Mouse (Mus musculus) forebrain, embryonic 11.5 days (tissue): ENCODE measurements at regions not wholly inside any gene's neighbourhood (a gene's known extent, or its start where the extent isn't known, plus 50 kb on each side); places are given as distances from the start of the nearest gene placed in this dataset.

Experiments used
- ATAC-seq: fragments of 200-750 bp; cut with Nextera tagmentation; replicated peaks from 2 replicates; pipeline ENCODE4 v1.8.0; 2017; ENCODE audit warnings: moderate TSS enrichment; ENCODE audit not compliant: low FRiP score
- DNase-seq: peaks from one replicate; pipeline ENCODE4 v3.0.0-alpha.2; 2017; ENCODE audit warnings: low spot score
- H3K27ac ChIP-seq: fragments of 300-500 bp; sonication (generic); 2 replicates; pipeline ENCODE4 v1.5.1; 2014; ENCODE audit warnings: low read depth, low read length
- H3K27me3 ChIP-seq: fragments of 300-500 bp; sonication (generic); 2 replicates; pipeline ENCODE4 v1.6.1; 2014; ENCODE audit warnings: mild to moderate bottlenecking, low read length, mixed read lengths; ENCODE audit not compliant: control insufficient read depth, insufficient read depth
- H3K36me3 ChIP-seq: fragments of 300-500 bp; sonication (generic); 2 replicates; pipeline ENCODE4 v1.6.1; 2014; ENCODE audit warnings: mild to moderate bottlenecking, low read length, moderate library complexity, mixed read lengths; ENCODE audit not compliant: control insufficient read depth, insufficient read depth
- H3K4me1 ChIP-seq: fragments of 300-500 bp; sonication (generic); replicated peaks from 2 replicates; pipeline ENCODE4 v1.6.1; 2014; ENCODE audit warnings: low read length, mixed read lengths; ENCODE audit not compliant: control insufficient read depth, insufficient read depth
- H3K4me2 ChIP-seq: fragments of 300-500 bp; sonication (generic); 2 replicates; pipeline ENCODE4 v1.6.1; 2014; ENCODE audit warnings: low read depth, mild to moderate bottlenecking, low read length, moderate library complexity, mixed read lengths; ENCODE audit not compliant: severe bottlenecking
- H3K4me3 ChIP-seq: fragments of 300-500 bp; sonication (generic); 2 replicates; pipeline ENCODE4 v1.5.1; 2014; ENCODE audit warnings: low read depth, low read length
- H3K9ac ChIP-seq: fragments of 300-500 bp; sonication (generic); 2 replicates; pipeline ENCODE4 v1.6.1; 2014; ENCODE audit warnings: low read length
- H3K9me3 ChIP-seq: fragments of 300-500 bp; sonication (generic); 2 replicates; pipeline ENCODE4 v1.6.1; 2016; ENCODE audit warnings: low read length, mixed read lengths; ENCODE audit not compliant: control insufficient read depth
- WGBS: fragments of 180-500 bp; shearing (Covaris S2); extraction: QIAGEN DNeasy Blood & Tissue Kit; methylation state at CpG from one replicate; pipeline ENCODE4 v1.1.7; 2014; 5-methylcytosine and 5-hydroxymethylcytosine counted together

DNA sequence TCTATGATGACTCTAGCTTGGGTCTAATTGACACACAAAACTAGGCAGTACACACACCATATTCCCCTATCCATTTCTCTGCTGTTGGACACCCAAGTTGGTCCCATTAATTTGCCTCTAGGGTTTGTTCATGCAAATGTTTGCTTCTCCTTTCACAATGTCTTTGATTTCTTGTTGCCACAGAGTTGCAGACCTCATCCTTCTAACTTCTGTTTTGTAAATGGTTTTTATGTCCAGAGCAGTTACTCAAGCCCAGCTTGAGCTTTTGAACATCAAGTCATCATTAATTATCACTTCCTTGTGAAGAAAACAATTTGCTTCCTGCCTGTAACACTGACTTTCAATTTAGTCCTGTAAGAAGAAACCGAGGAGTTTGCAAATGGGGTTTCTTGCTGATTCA, 122.6 kb upstream of the Egfl6 start:
- Histone ChIP-seq H3K4me3 (no peak overlapping the region), H3K4me2 (no peak overlapping the region), H3K27ac (no peak overlapping the region), H3K4me1 (no peaks in the 10 kb centered on the region), H3K9me3 (no peaks in the 10 kb centered on the region), H3K9ac (no peak overlapping the region), H3K36me3 (no peaks in the 10 kb centered on the region), H3K27me3 (peaks cover 3% of the 10 kb centered on the region; the same call in 1 of the 2 replicates)
- WGBS, result 90% methylated on average over 1 of the region's 1 CpGs
- no peak for ATAC-seq
- no peak for DNase-seq

DNA sequence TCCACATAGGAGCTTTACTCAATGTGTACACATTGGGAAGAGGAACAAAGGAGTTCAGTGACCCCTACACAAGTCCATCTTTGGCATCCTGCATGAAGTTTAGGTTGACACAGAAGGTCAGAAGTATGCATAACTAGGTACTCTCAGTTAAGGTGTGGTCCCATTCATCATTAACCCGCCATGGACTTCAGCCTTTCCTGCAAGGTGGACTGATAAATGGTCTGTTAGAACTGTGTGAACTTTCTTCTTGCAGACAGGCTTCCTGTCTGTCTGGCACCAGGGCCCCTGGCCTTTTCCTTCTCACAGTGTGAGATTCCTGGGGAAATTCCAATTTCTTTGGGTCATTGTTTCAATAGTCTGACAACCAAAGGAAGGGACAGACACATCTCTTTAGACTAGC, 121.5 kb upstream of the Egfl6 start:
- WGBS, result 75% methylated on average over 1 of the region's 1 CpGs
- Histone ChIP-seq H3K4me2 (no peak overlapping the region), H3K4me1 (no peaks in the 10 kb centered on the region), H3K9ac (no peak overlapping the region), H3K27ac (no peak overlapping the region), H3K36me3 (no peaks in the 10 kb centered on the region), H3K27me3 (peaks cover 3% of the 10 kb centered on the region; the same call in 1 of the 2 replicates), H3K4me3 (no peak overlapping the region), H3K9me3 (no peaks in the 10 kb centered on the region)
- no peak for ATAC-seq
- DNase-seq, result no peak

DNA sequence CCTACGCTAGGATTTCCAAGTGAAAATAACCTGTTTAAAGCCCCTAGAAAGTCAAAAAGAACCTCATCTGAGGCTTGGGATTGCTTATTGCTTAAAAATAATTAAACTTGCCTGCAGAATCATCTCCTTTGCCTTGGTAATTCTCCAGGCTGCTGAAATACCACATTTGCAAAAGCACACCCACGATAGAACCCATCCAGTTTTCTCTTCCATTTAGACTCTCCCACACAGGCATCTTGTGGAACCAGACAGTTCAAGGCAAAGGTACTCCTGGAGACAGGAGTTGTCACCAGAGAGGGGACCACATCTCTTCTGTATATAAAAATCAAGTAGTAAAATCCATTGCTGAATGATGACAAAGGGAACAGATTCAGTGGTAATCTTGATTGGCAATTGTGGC, 118.8 kb upstream of the Egfl6 start:
- ATAC-seq (no peak), DNase-seq (no peak)
- Histone ChIP-seq H3K4me1 (no peaks in the 10 kb centered on the region), H3K4me2 (no peak overlapping the region), H3K36me3 (no peaks in the 10 kb centered on the region), H3K9ac (no peak overlapping the region), H3K27ac (no peak overlapping the region), H3K9me3 (no peaks in the 10 kb centered on the region), H3K27me3 (peaks cover 2% of the 10 kb centered on the region; the same call in 1 of the 2 replicates), H3K4me3 (no peak overlapping the region)
- 88% methylated on average over 2 of the region's 2 CpGs for WGBS

DNA sequence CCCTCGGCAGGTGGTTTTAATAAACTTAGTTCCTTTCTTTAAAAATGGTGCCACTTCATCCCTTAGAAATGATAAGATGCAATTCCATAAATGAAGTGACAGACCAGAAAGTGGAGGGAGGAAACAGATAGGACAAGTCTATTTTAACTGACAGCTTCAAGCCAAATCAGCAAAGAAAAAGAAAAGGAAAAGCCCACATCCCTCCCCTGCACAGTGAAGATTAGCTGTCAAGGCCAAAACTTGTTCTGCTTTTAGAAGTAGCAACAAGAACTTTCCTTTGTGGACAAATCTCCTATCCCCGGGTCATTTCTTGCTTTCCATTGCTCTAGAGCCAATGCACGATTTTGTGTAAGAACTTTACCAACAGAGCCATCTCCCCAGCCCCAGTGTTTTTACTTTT, 108.7 kb upstream of the Egfl6 start:
- ATAC-seq, result no peak
- Histone ChIP-seq H3K9ac (no peak overlapping the region), H3K36me3 (no peaks in the 10 kb centered on the region), H3K27ac (no peak overlapping the region), H3K9me3 (no peaks in the 10 kb centered on the region), H3K4me3 (no peak overlapping the region), H3K27me3 (peaks cover 4% of the 10 kb centered on the region; the same call in 1 of the 2 replicates), H3K4me1 (no peaks in the 10 kb centered on the region), H3K4me2 (no peak overlapping the region)
- no peak for DNase-seq
- WGBS, result 95% methylated on average over 3 of the region's 3 CpGs

DNA sequence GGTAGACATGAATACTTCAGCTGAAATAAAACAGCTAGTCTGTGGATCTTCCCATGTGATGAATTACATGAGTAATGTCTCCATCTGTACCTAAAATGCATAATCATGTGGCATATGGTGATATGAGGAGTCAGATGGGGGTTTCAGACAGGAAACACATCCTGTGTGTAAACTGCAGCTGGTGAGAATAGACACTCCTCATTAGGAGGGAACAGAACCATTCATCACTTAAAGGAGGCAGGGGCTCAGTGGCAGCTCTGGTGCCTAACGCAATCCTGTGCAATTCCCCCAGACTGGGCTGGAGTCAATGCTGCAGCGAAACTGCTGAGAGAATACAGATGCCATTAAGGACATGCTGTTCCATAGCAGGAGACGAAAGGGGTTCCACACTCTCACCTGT, 103.3 kb upstream of the Egfl6 start:
- Histone ChIP-seq H3K4me2 (no peak overlapping the region), H3K36me3 (no peaks in the 10 kb centered on the region), H3K9ac (no peak overlapping the region), H3K4me1 (no peaks in the 10 kb centered on the region), H3K9me3 (no peaks in the 10 kb centered on the region), H3K4me3 (no peak overlapping the region), H3K27ac (no peak overlapping the region), H3K27me3 (no peaks in the 10 kb centered on the region; the same call in 1 of the 2 replicates)
- WGBS, result 77% methylated on average over 3 of the region's 3 CpGs
- no peak for DNase-seq
- no peak for ATAC-seq

DNA sequence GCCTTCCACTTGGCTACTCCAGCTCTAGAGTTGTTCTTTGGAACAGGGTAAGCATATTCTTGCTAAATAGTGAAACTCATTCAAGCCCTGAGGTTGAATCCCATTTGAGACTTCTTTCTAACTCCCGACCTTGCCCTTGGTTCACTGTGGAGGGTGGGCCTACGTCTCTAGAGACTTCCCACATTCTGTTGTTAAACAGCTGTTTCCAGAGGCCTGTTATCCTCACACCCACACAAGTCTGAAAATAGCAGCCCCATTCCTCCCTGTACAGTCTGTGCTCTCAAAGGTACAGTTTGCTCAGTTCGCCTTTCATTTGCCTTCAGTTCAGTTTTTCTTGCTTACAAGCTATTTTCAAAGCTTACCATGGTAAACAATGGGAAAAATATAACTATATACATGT, 87.9 kb upstream of the Egfl6 start:
- Histone ChIP-seq H3K4me2 (no peak overlapping the region), H3K4me1 (no peaks in the 10 kb centered on the region), H3K4me3 (no peak overlapping the region), H3K9me3 (no peaks in the 10 kb centered on the region), H3K27me3 (peaks cover 6% of the 10 kb centered on the region), H3K27ac (no peak overlapping the region), H3K9ac (no peak overlapping the region), H3K36me3 (no peaks in the 10 kb centered on the region)
- no peak for ATAC-seq
- 92% methylated on average over 3 of the region's 3 CpGs for WGBS
- DNase-seq, result no peak

DNA sequence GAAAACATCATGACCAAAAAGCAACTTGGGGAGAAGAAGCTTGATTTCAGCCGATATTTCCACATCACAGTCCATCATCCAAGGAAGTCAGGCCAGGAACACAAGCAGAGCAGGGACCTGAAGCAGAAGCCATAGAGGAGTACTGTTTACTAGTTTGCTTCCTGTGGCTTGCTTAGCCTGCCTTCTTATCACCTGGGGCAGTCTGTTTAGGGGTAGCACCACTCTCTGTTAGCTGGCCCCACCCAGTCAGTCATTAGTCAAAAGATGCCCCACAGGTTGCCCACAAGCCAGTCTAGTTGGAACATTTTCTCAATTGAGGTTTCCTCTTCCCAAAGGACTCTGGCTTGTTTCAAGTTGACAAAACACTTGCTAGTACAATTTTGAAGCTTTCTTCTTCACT, 87.1 kb upstream of the Egfl6 start:
- Histone ChIP-seq H3K4me2 (no peak overlapping the region), H3K9ac (no peak overlapping the region), H3K36me3 (no peaks in the 10 kb centered on the region), H3K27me3 (peaks cover 6% of the 10 kb centered on the region), H3K27ac (no peak overlapping the region), H3K4me3 (no peak overlapping the region), H3K4me1 (no peaks in the 10 kb centered on the region), H3K9me3 (no peaks in the 10 kb centered on the region)
- DNase-seq (no peak), ATAC-seq (no peak)
- 85% methylated on average over 1 of the region's 1 CpGs for WGBS

DNA sequence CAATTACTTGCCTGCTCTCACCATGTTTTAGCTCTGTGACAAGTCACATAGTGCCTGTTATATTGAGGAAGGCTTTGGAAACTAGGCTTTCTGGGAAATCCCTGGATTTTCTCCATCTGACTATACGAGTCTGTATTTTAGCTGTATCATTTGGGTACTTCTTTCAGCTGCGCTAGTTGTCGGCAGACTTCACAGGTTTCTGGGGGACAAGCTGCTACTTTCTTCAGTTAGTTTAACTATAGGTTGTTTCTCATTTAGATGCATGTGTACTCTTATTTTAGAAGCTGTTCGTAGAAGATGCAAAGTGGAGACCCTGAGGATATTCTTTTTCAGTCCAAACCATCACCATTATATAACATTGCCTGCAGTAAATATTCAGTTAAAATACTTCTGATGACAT, 86.3 kb upstream of the Egfl6 start:
- no peak overlapping the region for H3K4me2 ChIP-seq
- 93% methylated on average over 4 of the region's 4 CpGs for WGBS

DNA sequence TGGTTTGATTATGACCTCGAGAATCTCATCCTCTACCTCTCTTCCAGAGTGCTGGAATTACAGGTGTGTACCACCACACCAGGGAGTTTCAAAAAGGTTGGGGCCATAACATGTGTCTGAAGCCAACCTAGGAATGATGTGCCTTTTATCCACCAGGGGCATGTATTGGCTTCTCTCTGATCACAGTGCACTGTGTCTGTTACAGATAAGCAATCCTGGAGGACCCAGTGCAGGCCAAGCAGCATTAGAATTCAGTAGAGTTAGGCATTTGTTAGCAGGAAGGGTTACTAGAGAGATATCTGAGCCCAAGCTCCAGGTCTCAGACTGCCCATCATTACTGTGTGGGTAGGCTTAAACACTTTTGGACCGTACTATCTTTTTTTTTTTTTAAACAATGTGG, 80.8 kb upstream of the Egfl6 start:
- Histone ChIP-seq H3K9me3 (no peaks in the 10 kb centered on the region), H3K36me3 (no peaks in the 10 kb centered on the region), H3K27ac (no peak overlapping the region), H3K4me3 (no peak overlapping the region), H3K27me3 (peaks cover 12% of the 10 kb centered on the region), H3K4me2 (no peak overlapping the region), H3K4me1 (0 out of 2 replicates have a peak, but pooled peaks cover 3% of the 10 kb centered on the region), H3K9ac (no peak overlapping the region)
- DNase-seq (no peak), ATAC-seq (no peak)
- 76% methylated on average over 2 of the region's 2 CpGs for WGBS

More for the DNA sequence above, 86.3 kb upstream of the Egfl6 start:
- Histone ChIP-seq H3K36me3 (no peaks in the 10 kb centered on the region), H3K4me3 (no peak overlapping the region), H3K9ac (no peak overlapping the region), H3K4me1 (no peaks in the 10 kb centered on the region), H3K27me3 (peaks cover 9% of the 10 kb centered on the region), H3K9me3 (no peaks in the 10 kb centered on the region), H3K27ac (no peak overlapping the region)
- DNase-seq (no peak), ATAC-seq (no peak)
